ENCODE assay signal across 8 mouse cellular contexts in genomic region chr1:189342416-189343104, GRCm38 (mm10). TPM values are rescaled to one million over a fixed set of nuclear protein-coding genes. Genes with fewer than 3 reads are reported as not detected.
DNase-seq lines count a peak whose midpoint lies in the region; ATAC-seq and TF ChIP-seq lines count a peak whose summit lies in the region.

No protein-coding gene starts in this region.

- no peak overlapping the region for H3K27ac ChIP-seq in forebrain, embryonic 13.5 days
- H3K27ac ChIP-seq in intestine, postnatal 0 days (ENCODE audit: low read depth, low read length) = no peak overlapping the region
- peak overlapping the region; percentile 91 for H3K27ac ChIP-seq in midbrain, embryonic 10.5 days (replicated peaks)
- H3K27ac ChIP-seq in stomach, embryonic 16.5 days (ENCODE audit: low read length) = no peak overlapping the region

- H3K9me3 ChIP-seq in E14TG2a.4 (ENCODE audit: low read length) = no peaks in the 10 kb centered on the region
- H3K9me3 ChIP-seq in forebrain, embryonic 13.5 days (replicated peaks) = no peaks in the 10 kb centered on the region
- H3K9me3 ChIP-seq in intestine, postnatal 0 days (ENCODE audit: control insufficient read depth) = no peaks in the 10 kb centered on the region
- H3K9me3 ChIP-seq in midbrain, embryonic 10.5 days (replicated peaks) = no peaks in the 10 kb centered on the region
- H3K9me3 ChIP-seq in stomach, embryonic 16.5 days (replicated peaks; ENCODE audit: control insufficient read depth, low read length) = no peaks in the 10 kb centered on the region

- ATAC-seq in forebrain, embryonic 13.5 days = peak; percentile 41
- ATAC-seq in intestine, postnatal 0 days = no peak
- no peak for ATAC-seq in stomach, embryonic 16.5 days (ENCODE audit: insufficient read depth, low FRiP score)

- H3K36me3 ChIP-seq in E14TG2a.4 (ENCODE audit: insufficient read depth, low read length) = no peaks in the 10 kb centered on the region
- peaks cover 17% of the 10 kb centered on the region for H3K36me3 ChIP-seq in forebrain, embryonic 13.5 days (ENCODE audit: poor library complexity, severe bottlenecking)
- H3K36me3 ChIP-seq in intestine, postnatal 0 days (ENCODE audit: control insufficient read depth, insufficient read depth) = no peaks in the 10 kb centered on the region
- H3K36me3 ChIP-seq in midbrain, embryonic 10.5 days = no peaks in the 10 kb centered on the region
- no peaks in the 10 kb centered on the region for H3K36me3 ChIP-seq in stomach, embryonic 16.5 days (ENCODE audit: control insufficient read depth, insufficient read depth, low read length)

- 4% methylated on average over 30 of the region's 30 CpGs for WGBS in forebrain, embryonic 13.5 days
- 4% methylated on average over 30 of the region's 30 CpGs for WGBS in intestine, postnatal 0 days
- WGBS in midbrain, embryonic 10.5 days = 5% methylated on average over 30 of the region's 30 CpGs
- WGBS in stomach, embryonic 16.5 days = 4% methylated on average over 30 of the region's 30 CpGs

- H3K4me3 ChIP-seq in E14TG2a.4 (replicated peaks; ENCODE audit: low read length) = peak overlapping the region; percentile 78; the same call in 1 of the 2 replicates
- H3K4me3 ChIP-seq in forebrain, embryonic 13.5 days = peak overlapping the region; percentile 73
- H3K4me3 ChIP-seq in intestine, postnatal 0 days (ENCODE audit: low read depth, low read length) = peak overlapping the region; percentile 49
- H3K4me3 ChIP-seq in midbrain, embryonic 10.5 days = peak overlapping the region; percentile 73
- H3K4me3 ChIP-seq in stomach, embryonic 16.5 days (replicated peaks; ENCODE audit: low read length) = peak overlapping the region; percentile 63

- H3K27me3 ChIP-seq in E14TG2a.4 (ENCODE audit: insufficient read depth, low read length) = peaks cover 51% of the 10 kb centered on the region
- H3K27me3 ChIP-seq in forebrain, embryonic 13.5 days = no peaks in the 10 kb centered on the region; the same call in 1 of the 2 replicates
- H3K27me3 ChIP-seq in intestine, postnatal 0 days (replicated peaks; ENCODE audit: control insufficient read depth, insufficient read depth, low read length) = peaks cover 23% of the 10 kb centered on the region
- H3K27me3 ChIP-seq in midbrain, embryonic 10.5 days (ENCODE audit: low read depth, poor library complexity, severe bottlenecking) = peaks cover 51% of the 10 kb centered on the region
- peaks cover 16% of the 10 kb centered on the region for H3K27me3 ChIP-seq in stomach, embryonic 16.5 days (ENCODE audit: control insufficient read depth, insufficient read depth, low read length)

- peaks cover 12% of the 10 kb centered on the region; the same call in 1 of the 2 replicates for H3K4me1 ChIP-seq in E14TG2a.4 (replicated peaks; ENCODE audit: low read depth, low read length)
- H3K4me1 ChIP-seq in forebrain, embryonic 13.5 days = peaks cover 19% of the 10 kb centered on the region
- no peaks in the 10 kb centered on the region for H3K4me1 ChIP-seq in intestine, postnatal 0 days (replicated peaks; ENCODE audit: control insufficient read depth, insufficient read depth, low read length)
- peaks cover 23% of the 10 kb centered on the region for H3K4me1 ChIP-seq in midbrain, embryonic 10.5 days
- H3K4me1 ChIP-seq in stomach, embryonic 16.5 days (ENCODE audit: control insufficient read depth, insufficient read depth, low read length) = peaks cover 6% of the 10 kb centered on the region; the same call in 1 of the 2 replicates

- DNase-seq in adrenal gland, postnatal 10 days = peak; percentile 12
- no peak for DNase-seq in adrenal gland, adult 8-10 months
- DNase-seq in midbrain, embryonic 10.5 days (ENCODE audit: low spot score) = peak; percentile 56
- DNase-seq in testis, postnatal 14 days (ENCODE audit: low spot score) = no peak

- TF ChIP-seq CTCF in E14TG2a.4 (conservative IDR thresholded peaks at IDR 0.05; ENCODE audit: low read length) = no peak
- TF ChIP-seq CTCF in intestine, postnatal 0 days (IDR thresholded peaks at IDR 0.05; ENCODE audit: low read depth) = no peak

- peak overlapping the region; percentile 91 for H3K9ac ChIP-seq in forebrain, embryonic 13.5 days
- no peak overlapping the region for H3K9ac ChIP-seq in intestine, postnatal 0 days (ENCODE audit: low read depth, low read length)
- H3K9ac ChIP-seq in stomach, embryonic 16.5 days (ENCODE audit: low read length) = peak overlapping the region; percentile 60; the same call in 1 of the 2 replicates

- peak overlapping the region; percentile 87 for H3K4me2 ChIP-seq in forebrain, embryonic 13.5 days
- H3K4me2 ChIP-seq in intestine, postnatal 0 days (replicated peaks; ENCODE audit: low read depth) = peak overlapping the region; percentile 87
- peak overlapping the region; percentile 98 for H3K4me2 ChIP-seq in stomach, embryonic 16.5 days (ENCODE audit: low read depth, low read length)

RNA-seq across cellular contexts. Expression of gene Kcnk2, which starts 59.5 kb away (rescaled TPM):
- total RNA-seq in adrenal gland, postnatal 10 days (2021) = 10 to 100 TPM; 15.0 to 16.0 TPM
- 10 to 100 TPM; 22.0 to 44.4 (median 26.6) TPM for total RNA-seq in adrenal gland, adult 8-10 months (2022)
- 10.6 and 11.6 TPM in 2 replicates for polyA plus RNA-seq in forebrain, embryonic 13.5 days (2015; fragmentation: Nextera tagmentation; extraction: Ambion mirVana)
- 1.5 and 1.9 TPM in 2 replicates for polyA plus RNA-seq in intestine, postnatal 0 days (2015; fragmentation: Nextera tagmentation; extraction: Ambion mirVana)
- polyA plus RNA-seq in midbrain, embryonic 10.5 days (2016; fragmentation: Nextera tagmentation; extraction: Ambion mirVana) = 2.7 and 4.8 TPM in 2 replicates
- 1.8 and 2.9 TPM in 2 replicates for polyA plus RNA-seq in stomach, embryonic 16.5 days (2015; fragmentation: Nextera tagmentation; extraction: Ambion mirVana)

Comparison
In these comparisons a context has a peak if more than half of its experiments do, and no peak if none do; other contexts are left out.
1. DNase-seq: peak in adrenal gland, postnatal 10 days (single experiment) and midbrain, embryonic 10.5 days (single experiment); none in adrenal gland, adult 8-10 months (single experiment) and testis, postnatal 14 days (single experiment).
2. Peak in every context shown above with its lines, with median percentiles within 50 percentile points of each other: H3K4me3 ChIP-seq and H3K4me2 ChIP-seq.